Mouse (Mus musculus): Measurements from ENCODE around the gene Selenop. TPM values are rescaled to one million over a fixed set of nuclear protein-coding genes. Genes with fewer than 3 reads are reported as not detected.
A peak's percentile ranks its signal among the peaks of the same experiment; 100 is the strongest.

Gene Selenop
- polyA plus RNA-seq, 1 experiment from 2014 or later, result 131 TPM

GRCm38 (mm10) chr15:3279242-3279641, 10.9 kb downstream of the Selenop start:
- no peak overlapping the region for H3K27ac ChIP-seq (replicated peaks; ENCODE audit: low read depth, low read length)
- ATAC-seq (ENCODE audit: low FRiP score, low TSS enrichment) (no peak), DNase-seq (no peak)
- no peak overlapping the region for H3K9ac ChIP-seq (replicated peaks; ENCODE audit: low read length)
- H3K36me3 ChIP-seq (ENCODE audit: control insufficient read depth, insufficient read depth, low read length), result no peaks in the 10 kb centered on the region
- H3K4me1 ChIP-seq (ENCODE audit: control insufficient read depth, insufficient read depth, low read length), result no peaks in the 10 kb centered on the region
- H3K9me3 ChIP-seq (ENCODE audit: control insufficient read depth, low read length), result no peaks in the 10 kb centered on the region
- no peak overlapping the region for H3K4me3 ChIP-seq (replicated peaks; ENCODE audit: low read depth, low read length)
- no peaks in the 10 kb centered on the region for H3K27me3 ChIP-seq (ENCODE audit: control insufficient read depth, insufficient read depth, low read length)
- 80% methylated on average over 7 of the region's 7 CpGs for WGBS
- H3K4me2 ChIP-seq (ENCODE audit: low read length), result no peak overlapping the region

GRCm38 (mm10) chr15:3281216-3281615, 12.9 kb downstream of the Selenop start:
- no peaks in the 10 kb centered on the region for H3K27me3 ChIP-seq (ENCODE audit: control insufficient read depth, insufficient read depth, low read length)
- no peaks in the 10 kb centered on the region for H3K4me1 ChIP-seq (ENCODE audit: control insufficient read depth, insufficient read depth, low read length)
- no peak overlapping the region for H3K9ac ChIP-seq (replicated peaks; ENCODE audit: low read length)
- H3K36me3 ChIP-seq (ENCODE audit: control insufficient read depth, insufficient read depth, low read length), result no peaks in the 10 kb centered on the region
- DNase-seq (no peak), ATAC-seq (ENCODE audit: low FRiP score, low TSS enrichment) (no peak)
- no peak overlapping the region for H3K4me3 ChIP-seq (replicated peaks; ENCODE audit: low read depth, low read length)
- H3K4me2 ChIP-seq (ENCODE audit: low read length), result no peak overlapping the region
- no peak overlapping the region for H3K27ac ChIP-seq (replicated peaks; ENCODE audit: low read depth, low read length)
- no peaks in the 10 kb centered on the region for H3K9me3 ChIP-seq (ENCODE audit: control insufficient read depth, low read length)

GRCm38 (mm10) chr15:3281737-3282136, 13.4 kb downstream of the Selenop start:
- H3K4me2 ChIP-seq (ENCODE audit: low read length), result no peak overlapping the region
- WGBS, result 51% methylated on average over 1 of the region's 1 CpGs
- H3K4me3 ChIP-seq (replicated peaks; ENCODE audit: low read depth, low read length), result no peak overlapping the region
- ATAC-seq (ENCODE audit: low FRiP score, low TSS enrichment) (no peak), DNase-seq (no peak)
- no peaks in the 10 kb centered on the region for H3K9me3 ChIP-seq (ENCODE audit: control insufficient read depth, low read length)
- no peak overlapping the region for H3K27ac ChIP-seq (replicated peaks; ENCODE audit: low read depth, low read length)
- H3K4me1 ChIP-seq (ENCODE audit: control insufficient read depth, insufficient read depth, low read length), result no peaks in the 10 kb centered on the region
- no peaks in the 10 kb centered on the region for H3K36me3 ChIP-seq (ENCODE audit: control insufficient read depth, insufficient read depth, low read length)
- no peaks in the 10 kb centered on the region for H3K27me3 ChIP-seq (ENCODE audit: control insufficient read depth, insufficient read depth, low read length)
- H3K9ac ChIP-seq (replicated peaks; ENCODE audit: low read length), result no peak overlapping the region

GRCm38 (mm10) chr15:3286032-3286431, 17.7 kb downstream of the Selenop start:
- Histone ChIP-seq H3K4me2 (ENCODE audit: low read length) (no peak overlapping the region), H3K27me3 (ENCODE audit: control insufficient read depth, insufficient read depth, low read length) (no peaks in the 10 kb centered on the region), H3K4me1 (ENCODE audit: control insufficient read depth, insufficient read depth, low read length) (no peaks in the 10 kb centered on the region), H3K36me3 (ENCODE audit: control insufficient read depth, insufficient read depth, low read length) (no peaks in the 10 kb centered on the region), H3K9ac (replicated peaks; ENCODE audit: low read length) (no peak overlapping the region), H3K27ac (replicated peaks; ENCODE audit: low read depth, low read length) (no peak overlapping the region), H3K4me3 (replicated peaks; ENCODE audit: low read depth, low read length) (no peak overlapping the region), H3K9me3 (ENCODE audit: control insufficient read depth, low read length) (no peaks in the 10 kb centered on the region)
- ATAC-seq (ENCODE audit: low FRiP score, low TSS enrichment) (no peak), DNase-seq (no peak)

GRCm38 (mm10) chr15:3290435-3290834, 22.1 kb downstream of the Selenop start:
- H3K27me3 ChIP-seq (ENCODE audit: control insufficient read depth, insufficient read depth, low read length), result no peaks in the 10 kb centered on the region
- WGBS, result 93% methylated on average over 3 of the region's 3 CpGs
- H3K36me3 ChIP-seq (ENCODE audit: control insufficient read depth, insufficient read depth, low read length), result no peaks in the 10 kb centered on the region
- no peak for ATAC-seq (ENCODE audit: low FRiP score, low TSS enrichment)
- no peak overlapping the region for H3K9ac ChIP-seq (replicated peaks; ENCODE audit: low read length)
- H3K4me2 ChIP-seq (ENCODE audit: low read length), result no peak overlapping the region
- no peaks in the 10 kb centered on the region for H3K9me3 ChIP-seq (ENCODE audit: control insufficient read depth, low read length)
- H3K27ac ChIP-seq (replicated peaks; ENCODE audit: low read depth, low read length), result no peak overlapping the region
- no peak for DNase-seq
- no peaks in the 10 kb centered on the region for H3K4me1 ChIP-seq (ENCODE audit: control insufficient read depth, insufficient read depth, low read length)
- no peak overlapping the region for H3K4me3 ChIP-seq (replicated peaks; ENCODE audit: low read depth, low read length)

- Histone ChIP-seq H3K9ac (replicated peaks; ENCODE audit: low read length) (no peak overlapping the region), H3K4me3 (replicated peaks; ENCODE audit: low read depth, low read length) (no peak overlapping the region), H3K27ac (replicated peaks; ENCODE audit: low read depth, low read length) (no peak overlapping the region), H3K9me3 (ENCODE audit: control insufficient read depth, low read length) (no peaks in the 10 kb centered on the region), H3K36me3 (ENCODE audit: control insufficient read depth, insufficient read depth, low read length) (no peaks in the 10 kb centered on the region), H3K4me1 (ENCODE audit: control insufficient read depth, insufficient read depth, low read length) (no peaks in the 10 kb centered on the region), H3K4me2 (ENCODE audit: low read length) (no peak overlapping the region), H3K27me3 (ENCODE audit: control insufficient read depth, insufficient read depth, low read length) (no peaks in the 10 kb centered on the region)
- ATAC-seq (ENCODE audit: low FRiP score, low TSS enrichment), result no peak
- no peak for DNase-seq
- 68% methylated on average over 1 of the region's 1 CpGs for WGBS
Observed at GRCm38 (mm10) chr15:3293477-3293876, 25.1 kb downstream of the Selenop start.

- no peak overlapping the region for H3K4me2 ChIP-seq (ENCODE audit: low read length)
- no peaks in the 10 kb centered on the region for H3K27me3 ChIP-seq (ENCODE audit: control insufficient read depth, insufficient read depth, low read length)
- H3K9me3 ChIP-seq (ENCODE audit: control insufficient read depth, low read length), result no peaks in the 10 kb centered on the region
- H3K4me3 ChIP-seq (replicated peaks; ENCODE audit: low read depth, low read length), result no peak overlapping the region
- no peaks in the 10 kb centered on the region for H3K4me1 ChIP-seq (ENCODE audit: control insufficient read depth, insufficient read depth, low read length)
- peak; percentile 60 for DNase-seq
- ATAC-seq (ENCODE audit: low FRiP score, low TSS enrichment), result no peak
- H3K9ac ChIP-seq (replicated peaks; ENCODE audit: low read length), result no peak overlapping the region
- WGBS, result 84% methylated on average over 1 of the region's 1 CpGs
- no peak overlapping the region for H3K27ac ChIP-seq (replicated peaks; ENCODE audit: low read depth, low read length)
- H3K36me3 ChIP-seq (ENCODE audit: control insufficient read depth, insufficient read depth, low read length), result no peaks in the 10 kb centered on the region
Observed at GRCm38 (mm10) chr15:3295986-3296385, 27.6 kb downstream of the Selenop start.

- no peaks in the 10 kb centered on the region for H3K4me1 ChIP-seq (ENCODE audit: control insufficient read depth, insufficient read depth, low read length)
- no peak for ATAC-seq (ENCODE audit: low FRiP score, low TSS enrichment)
- H3K27ac ChIP-seq (replicated peaks; ENCODE audit: low read depth, low read length), result no peak overlapping the region
- H3K4me3 ChIP-seq (replicated peaks; ENCODE audit: low read depth, low read length), result no peak overlapping the region
- WGBS, result 90% methylated on average over 8 of the region's 8 CpGs
- H3K9ac ChIP-seq (replicated peaks; ENCODE audit: low read length), result no peak overlapping the region
- H3K27me3 ChIP-seq (ENCODE audit: control insufficient read depth, insufficient read depth, low read length), result no peaks in the 10 kb centered on the region
- no peaks in the 10 kb centered on the region for H3K36me3 ChIP-seq (ENCODE audit: control insufficient read depth, insufficient read depth, low read length)
- no peaks in the 10 kb centered on the region for H3K9me3 ChIP-seq (ENCODE audit: control insufficient read depth, low read length)
- DNase-seq, result no peak
- H3K4me2 ChIP-seq (ENCODE audit: low read length), result no peak overlapping the region
Observed at GRCm38 (mm10) chr15:3297615-3298014, 29.3 kb downstream of the Selenop start.

GRCm38 (mm10) chr15:3300361-3301100, 32.2 kb downstream of the Selenop start:
- DNase-seq, result no peak
- WGBS, result 87% methylated on average over 4 of the region's 4 CpGs
- H3K4me2 ChIP-seq (ENCODE audit: low read length), result no peak overlapping the region
- no peak overlapping the region for H3K4me3 ChIP-seq (replicated peaks; ENCODE audit: low read depth, low read length)
- ATAC-seq (ENCODE audit: low FRiP score, low TSS enrichment), result no peak
- H3K27me3 ChIP-seq (ENCODE audit: control insufficient read depth, insufficient read depth, low read length), result no peaks in the 10 kb centered on the region
- H3K27ac ChIP-seq (replicated peaks; ENCODE audit: low read depth, low read length), result no peak overlapping the region
- H3K4me1 ChIP-seq (ENCODE audit: control insufficient read depth, insufficient read depth, low read length), result no peaks in the 10 kb centered on the region
- no peaks in the 10 kb centered on the region for H3K36me3 ChIP-seq (ENCODE audit: control insufficient read depth, insufficient read depth, low read length)
- H3K9ac ChIP-seq (replicated peaks; ENCODE audit: low read length), result no peak overlapping the region
- H3K9me3 ChIP-seq (ENCODE audit: control insufficient read depth, low read length), result no peaks in the 10 kb centered on the region

Measured in midbrain, embryonic 14.5 days (tissue).